Mouse (Mus musculus): ENCODE results near the gene Prune2.

- TF ChIP-seq POLR2A (IDR thresholded peaks at IDR 0.05; ENCODE audit: insufficient read depth, low read length) (no peak), EP300 (IDR thresholded peaks at IDR 0.05; ENCODE audit: insufficient read depth, low read depth, low read length) (no peak), CTCF (IDR thresholded peaks at IDR 0.05; ENCODE audit: low read depth, low read length) (no peak)
Measured at GRCm38 (mm10) chr19:17006220-17006907, 50.4 kb downstream of the Prune2 start.
